ENCODE assay signal across 25 mouse cellular contexts in the genomic region with DNA sequence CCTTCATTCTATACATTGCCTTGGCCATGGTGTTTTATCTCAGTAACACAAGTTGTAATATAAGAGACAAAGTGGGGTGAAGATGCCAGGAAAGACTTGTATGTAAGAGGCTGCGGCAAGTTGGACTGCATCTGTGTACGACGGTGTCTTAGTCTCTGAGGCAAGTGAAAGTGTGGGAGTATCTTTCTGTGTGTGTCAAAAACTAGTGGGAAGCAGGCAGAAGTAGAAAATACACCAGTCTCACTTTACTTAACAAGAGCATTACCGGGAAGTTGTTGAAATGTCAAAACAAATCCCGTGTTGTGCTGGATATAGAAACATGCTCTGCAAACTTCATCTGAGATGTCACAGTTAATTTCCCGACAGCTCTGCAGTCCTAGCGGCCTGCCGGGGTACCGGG.
DNase-seq lines count a peak whose midpoint lies in the region; ATAC-seq and TF ChIP-seq lines count a peak whose summit lies in the region.
"Had no signal": no experiment of that assay in that cellular context is flagged by ENCODE, and none has a peak within 500 bp of the region (broad histone marks: within the 10 kb centered on the region; RNA-seq: fewer than 3 reads in every experiment).

No protein-coding gene starts in this region.

- H3K4me3 ChIP-seq in embryonic facial prominence, embryonic 11.5 days (ENCODE audit: low read depth, low read length): no peak overlapping the region
- no peak overlapping the region for H3K4me3 ChIP-seq in embryonic facial prominence, embryonic 10.5 days
- no peak overlapping the region for H3K4me3 ChIP-seq in limb, embryonic 13.5 days
- H3K4me3 ChIP-seq in limb, embryonic 10.5 days: no peak overlapping the region
- H3K4me3 ChIP-seq in hindbrain, postnatal 0 days (ENCODE audit: low read length): no peak overlapping the region
- H3K4me3 ChIP-seq: embryonic facial prominence, embryonic 15.5 days; heart, adult 2 months; heart, embryonic 10.5 days; heart, embryonic 13.5 days; hindbrain, embryonic 12.5 days; hindbrain, embryonic 15.5 days; intestine, embryonic 15.5 days had no signal

- no peaks in the 10 kb centered on the region for H3K27me3 ChIP-seq in embryonic facial prominence, embryonic 11.5 days (ENCODE audit: control insufficient read depth, insufficient read depth, low read length)
- 0 out of 2 replicates have a peak, but pooled peaks cover 4% of the 10 kb centered on the region for H3K27me3 ChIP-seq in embryonic facial prominence, embryonic 10.5 days (replicated peaks; ENCODE audit: low read depth, poor library complexity, severe bottlenecking)
- H3K27me3 ChIP-seq in limb, embryonic 13.5 days: no peaks in the 10 kb centered on the region
- no peaks in the 10 kb centered on the region for H3K27me3 ChIP-seq in limb, embryonic 10.5 days (ENCODE audit: low read depth, poor library complexity, severe bottlenecking)
- no peaks in the 10 kb centered on the region for H3K27me3 ChIP-seq in hindbrain, postnatal 0 days (ENCODE audit: insufficient read depth, low read length)
- H3K27me3 ChIP-seq: embryonic facial prominence, embryonic 15.5 days; hindbrain, embryonic 12.5 days; hindbrain, embryonic 15.5 days; intestine, embryonic 15.5 days had no signal

- intact Hi-C loops in heart, postnatal 25 days (cut with DNase I): no loop called here

- no peaks in the 10 kb centered on the region for H3K4me1 ChIP-seq in embryonic facial prominence, embryonic 11.5 days (ENCODE audit: control insufficient read depth, insufficient read depth, low read length)
- peaks cover 23% of the 10 kb centered on the region for H3K4me1 ChIP-seq in embryonic facial prominence, embryonic 10.5 days
- peaks cover 47% of the 10 kb centered on the region for H3K4me1 ChIP-seq in limb, embryonic 13.5 days
- peaks cover 21% of the 10 kb centered on the region; the same call in 1 of the 2 replicates for H3K4me1 ChIP-seq in limb, embryonic 10.5 days
- H3K4me1 ChIP-seq in hindbrain, postnatal 0 days (ENCODE audit: insufficient read depth, low read length): 0 out of 2 replicates have a peak, but pooled peaks cover 3% of the 10 kb centered on the region
- H3K4me1 ChIP-seq: heart, embryonic 10.5 days had no signal

- no peak for ATAC-seq in embryonic facial prominence, embryonic 11.5 days (replicated peaks; ENCODE audit: insufficient number of reproducible peaks, low FRiP score, low TSS enrichment, low read depth)
- ATAC-seq in limb, embryonic 13.5 days (ENCODE audit: low FRiP score, low read depth): no peak
- no peak for ATAC-seq in hindbrain, postnatal 0 days
- ATAC-seq: activated CD4-positive, CD25-positive, alpha-beta regulatory T cell, adult 4 months; forebrain, embryonic 14.5 days; forebrain, postnatal 0 days; intestine, embryonic 15.5 days had no signal

- H3K9ac ChIP-seq in embryonic facial prominence, embryonic 11.5 days (replicated peaks; ENCODE audit: low read length): no peak overlapping the region
- H3K9ac ChIP-seq in limb, embryonic 13.5 days: no peak overlapping the region
- H3K9ac ChIP-seq in hindbrain, postnatal 0 days (replicated peaks; ENCODE audit: low read length): no peak overlapping the region
- H3K9ac ChIP-seq: embryonic facial prominence, embryonic 15.5 days; forebrain, postnatal 0 days; heart, embryonic 13.5 days; hindbrain, embryonic 12.5 days; hindbrain, embryonic 15.5 days; intestine, embryonic 15.5 days had no signal

- peak; percentile 29 for DNase-seq in embryonic facial prominence, embryonic 11.5 days (ENCODE audit: low spot score)
- no peak for DNase-seq in embryonic facial prominence, embryonic 10.5 days (ENCODE audit: low spot score)
- DNase-seq in heart, adult 11 months: peak; percentile 39
- DNase-seq in heart, postnatal 25 days (ENCODE audit: low spot score): no peak
- DNase-seq in limb, embryonic 10.5 days (ENCODE audit: low spot score): no peak
- DNase-seq in brain, adult 2 months (ENCODE audit: low read depth, low spot score): peak; percentile 57
- no peak for DNase-seq in hindbrain, postnatal 0 days (ENCODE audit: low spot score)
- DNase-seq: adrenal gland, adult 8-10 months; adrenal gland, postnatal 25 days; cerebellum, adult 18-20 months; cerebellum, adult 9-10 months; cerebellum, postnatal 25 days; forebrain, postnatal 0 days; gastrocnemius, postnatal 25 days; heart, adult 2 months; heart, postnatal 14 days had no signal

- H3K27ac ChIP-seq in embryonic facial prominence, embryonic 11.5 days (replicated peaks; ENCODE audit: low read depth, low read length): no peak overlapping the region
- no peak overlapping the region for H3K27ac ChIP-seq in embryonic facial prominence, embryonic 10.5 days (replicated peaks)
- 0 out of 2 replicates have a peak overlapping the region, but pooled peaks have one; percentile 39 for H3K27ac ChIP-seq in limb, embryonic 13.5 days
- no peak overlapping the region for H3K27ac ChIP-seq in limb, embryonic 10.5 days
- no peak overlapping the region for H3K27ac ChIP-seq in hindbrain, postnatal 0 days
- H3K27ac ChIP-seq: embryonic facial prominence, embryonic 15.5 days; heart, adult 2 months; heart, embryonic 10.5 days; heart, embryonic 13.5 days; hindbrain, embryonic 12.5 days; hindbrain, embryonic 15.5 days; intestine, embryonic 15.5 days had no signal

- 64% methylated on average over 9 of the region's 9 CpGs for WGBS in embryonic facial prominence, embryonic 11.5 days
- WGBS in embryonic facial prominence, embryonic 10.5 days: 77% methylated on average over 9 of the region's 9 CpGs
- WGBS in limb, embryonic 13.5 days: 44% methylated on average over 9 of the region's 9 CpGs
- 81% methylated on average over 9 of the region's 9 CpGs for WGBS in limb, embryonic 10.5 days
- WGBS in hindbrain, postnatal 0 days: 75% methylated on average over 9 of the region's 9 CpGs

- H3K9me3 ChIP-seq in embryonic facial prominence, embryonic 11.5 days (replicated peaks; ENCODE audit: control insufficient read depth, low read length): no peaks in the 10 kb centered on the region
- H3K9me3 ChIP-seq in embryonic facial prominence, embryonic 10.5 days: no peaks in the 10 kb centered on the region
- H3K9me3 ChIP-seq in limb, embryonic 13.5 days: no peaks in the 10 kb centered on the region
- H3K9me3 ChIP-seq in limb, embryonic 10.5 days (replicated peaks): no peaks in the 10 kb centered on the region
- H3K9me3 ChIP-seq in hindbrain, postnatal 0 days (ENCODE audit: low read length): no peaks in the 10 kb centered on the region
- H3K9me3 ChIP-seq: embryonic facial prominence, embryonic 15.5 days; heart, embryonic 10.5 days; heart, embryonic 13.5 days; hindbrain, embryonic 12.5 days; hindbrain, embryonic 15.5 days; intestine, embryonic 15.5 days had no signal

- H3K36me3 ChIP-seq in embryonic facial prominence, embryonic 11.5 days (replicated peaks; ENCODE audit: control insufficient read depth, insufficient read depth, low read depth, low read length): no peaks in the 10 kb centered on the region
- no peaks in the 10 kb centered on the region for H3K36me3 ChIP-seq in embryonic facial prominence, embryonic 10.5 days (replicated peaks)
- no peaks in the 10 kb centered on the region for H3K36me3 ChIP-seq in limb, embryonic 13.5 days
- H3K36me3 ChIP-seq in limb, embryonic 10.5 days: no peaks in the 10 kb centered on the region
- no peaks in the 10 kb centered on the region for H3K36me3 ChIP-seq in hindbrain, postnatal 0 days (ENCODE audit: insufficient read depth, low read length)
- H3K36me3 ChIP-seq: embryonic facial prominence, embryonic 15.5 days; heart, embryonic 10.5 days; heart, embryonic 13.5 days; hindbrain, embryonic 12.5 days; hindbrain, embryonic 15.5 days; intestine, embryonic 15.5 days had no signal

- no peak for TF ChIP-seq CTCF in hindbrain, postnatal 0 days (IDR thresholded peaks at IDR 0.05; ENCODE audit: low read depth)

- H3K4me2 ChIP-seq in embryonic facial prominence, embryonic 11.5 days (ENCODE audit: low read depth, low read length): no peak overlapping the region
- no peak overlapping the region for H3K4me2 ChIP-seq in limb, embryonic 13.5 days (replicated peaks)
- H3K4me2 ChIP-seq in hindbrain, postnatal 0 days (ENCODE audit: low read depth, low read length): no peak overlapping the region
- H3K4me2 ChIP-seq: embryonic facial prominence, embryonic 15.5 days; heart, embryonic 13.5 days; hindbrain, embryonic 12.5 days; hindbrain, embryonic 15.5 days; intestine, embryonic 15.5 days had no signal

Comparison
In these comparisons a context has a peak if more than half of its experiments do, and no peak if none do; other contexts are left out.
1. DNase-seq: peak in embryonic facial prominence, embryonic 11.5 days (single experiment), heart, adult 11 months (single experiment) and brain, adult 2 months (single experiment); none in embryonic facial prominence, embryonic 10.5 days (single experiment), heart, postnatal 25 days (single experiment), limb, embryonic 10.5 days (single experiment) and hindbrain, postnatal 0 days (single experiment).